Mouse (Mus musculus): ENCODE data around the gene Dip2b.

DNA sequence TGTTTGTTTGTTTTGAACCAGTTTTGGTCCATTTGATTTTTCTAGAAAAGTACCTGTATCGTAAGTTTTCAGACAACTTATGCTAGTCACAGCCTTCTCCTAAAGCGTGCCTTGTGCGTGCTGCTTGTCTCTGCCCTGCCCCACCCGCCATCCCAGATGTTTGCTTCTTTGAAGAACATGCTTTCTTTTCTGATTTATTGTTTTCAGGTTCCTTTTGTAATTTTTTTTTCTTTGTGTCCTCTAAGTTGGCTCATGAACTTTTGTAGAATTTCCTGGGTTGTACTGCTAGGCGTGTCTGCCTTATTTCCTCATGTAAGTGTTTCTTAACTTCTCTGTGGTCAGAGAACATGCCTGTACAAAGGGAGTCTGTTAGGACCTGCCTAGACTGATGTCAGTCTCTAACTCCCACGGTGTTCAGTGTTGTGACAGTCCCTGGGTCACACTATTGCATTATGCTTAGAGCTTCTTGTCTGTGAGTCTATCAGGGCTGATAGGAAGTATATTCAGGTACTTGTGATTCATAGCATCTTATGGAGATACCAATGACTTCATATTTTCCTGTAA, 80.8 kb downstream of the Dip2b start:
- TF ChIP-seq POLR2A (IDR thresholded peaks at IDR 0.05; ENCODE audit: low read depth, low read length) (no peak), CTCF (conservative IDR thresholded peaks at IDR 0.05; ENCODE audit: insufficient read depth, insufficient read length, low read depth, low read length) (no peak)
